Mouse (Mus musculus) kidney, postnatal 36 days (tissue): ENCODE results near the gene 1700008O03Rik.
A peak's percentile ranks its signal among the peaks of the same experiment; 100 is the strongest.

Experiments
- DNase-seq, 2 experiments: peaks; one replicate each; pipeline ENCODE4 v3.0.0; 2021 to 2022; ENCODE audit warnings: mixed read lengths in 2 of 2

The 1700008O03Rik gene

GRCm38 (mm10) chr7:44385720-44386119 is at the start of gene 1700008O03Rik:
Gene 1700008O03Rik, minus strand, starts transcription at chr7:44385820.
- DNase-seq = no peak

GRCm38 (mm10) chr7:44434089-44434488 is 48.5 kb upstream of the 1700008O03Rik start:
- no peak for DNase-seq

- no peak for DNase-seq
Measured at GRCm38 (mm10) chr7:44433371-44433770, 47.8 kb upstream of the 1700008O03Rik start.

DNA sequence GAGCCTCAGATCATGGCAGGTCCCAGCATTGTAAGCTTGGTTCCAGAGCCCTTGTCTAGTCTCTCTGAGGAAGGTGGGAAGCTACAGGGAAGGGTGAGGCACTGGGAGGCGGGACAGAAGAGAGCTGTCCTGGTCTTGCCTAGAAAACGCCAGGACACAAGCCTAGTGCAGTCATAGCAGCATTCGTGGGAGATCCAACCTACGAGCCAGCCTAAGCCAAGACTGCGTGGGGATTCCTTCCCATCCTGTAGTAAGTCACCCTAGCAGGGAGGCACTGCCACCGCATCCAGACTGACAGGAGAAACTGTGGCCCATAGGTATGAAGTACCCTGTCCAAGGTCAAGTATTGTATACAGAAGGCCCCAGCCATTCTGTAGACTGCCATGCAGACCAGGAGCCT is 46.9 kb upstream of the 1700008O03Rik start:
- DNase-seq = no peak

GRCm38 (mm10) chr7:44429534-44430488 is 44.2 kb upstream of the 1700008O03Rik start:
- DNase-seq = no peak

GRCm38 (mm10) chr7:44428968-44429521 is 43.4 kb upstream of the 1700008O03Rik start, which contains the start of gene Lrrc4b:
Gene Lrrc4b, plus strand, starts transcription at chr7:44429018.
- no peak for DNase-seq

- DNase-seq = no peak
Measured at GRCm38 (mm10) chr7:44428171-44428950, 42.7 kb upstream of the 1700008O03Rik start.

GRCm38 (mm10) chr7:44427666-44428065 is 42.0 kb upstream of the 1700008O03Rik start:
- DNase-seq = no peak

DNA sequence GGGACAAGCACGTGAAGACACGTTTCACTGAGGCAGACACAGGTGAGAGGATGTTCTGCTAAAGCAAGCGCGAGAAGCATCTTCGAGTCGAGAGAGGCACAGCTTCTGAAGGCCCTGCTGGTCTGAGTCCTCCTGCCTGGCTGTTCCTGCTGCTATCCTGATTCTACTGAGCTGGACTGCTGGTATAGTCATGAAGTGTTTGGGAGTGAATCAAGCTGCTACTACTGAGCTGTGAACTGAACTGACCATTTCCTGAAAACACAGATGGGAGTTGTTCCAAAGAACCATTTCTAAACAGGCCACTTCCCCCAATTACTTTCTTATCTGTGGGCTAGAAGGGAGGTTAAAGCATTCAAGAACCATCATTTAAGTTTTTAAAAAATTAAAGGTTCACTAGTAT is 27.7 kb upstream of the 1700008O03Rik start:
- no peak for DNase-seq

DNA sequence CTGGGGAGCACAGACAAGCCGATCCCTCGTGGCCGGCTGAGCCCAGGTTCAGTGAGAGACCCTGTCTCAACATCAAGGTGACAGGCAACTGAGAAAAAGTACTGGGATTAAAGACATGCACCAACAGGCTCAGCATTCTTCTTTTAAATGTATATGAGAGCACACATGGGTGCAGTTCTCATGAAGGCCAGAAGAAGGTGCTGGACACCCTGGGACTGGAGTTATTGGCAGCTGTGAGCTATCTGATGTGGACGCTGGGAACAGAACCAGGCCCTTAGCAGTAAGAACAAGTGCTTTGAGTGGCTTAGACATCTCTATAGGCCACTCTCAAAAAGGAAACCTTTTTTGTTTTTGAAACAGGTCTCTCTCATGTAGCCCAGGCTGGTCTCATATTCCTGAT is 25.5 kb upstream of the 1700008O03Rik start:
- DNase-seq = no peak

DNA sequence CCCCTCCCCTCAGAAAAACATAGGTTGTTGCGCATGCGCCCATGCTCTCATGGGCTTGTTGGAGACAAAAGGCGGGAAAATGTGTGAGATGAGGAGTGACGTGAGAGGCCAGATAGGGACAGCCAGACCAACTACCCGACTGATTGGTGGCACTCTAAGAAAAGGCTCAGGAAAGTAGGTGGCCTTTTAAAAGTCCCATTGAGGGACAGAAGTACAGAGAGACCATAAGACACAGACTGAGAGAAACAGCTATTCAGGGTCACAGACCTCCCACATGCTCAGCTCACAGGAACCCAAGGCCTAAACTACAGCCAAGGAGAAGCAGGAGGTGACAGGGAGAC is 20.4 kb upstream of the 1700008O03Rik start:
- no peak for DNase-seq

DNA sequence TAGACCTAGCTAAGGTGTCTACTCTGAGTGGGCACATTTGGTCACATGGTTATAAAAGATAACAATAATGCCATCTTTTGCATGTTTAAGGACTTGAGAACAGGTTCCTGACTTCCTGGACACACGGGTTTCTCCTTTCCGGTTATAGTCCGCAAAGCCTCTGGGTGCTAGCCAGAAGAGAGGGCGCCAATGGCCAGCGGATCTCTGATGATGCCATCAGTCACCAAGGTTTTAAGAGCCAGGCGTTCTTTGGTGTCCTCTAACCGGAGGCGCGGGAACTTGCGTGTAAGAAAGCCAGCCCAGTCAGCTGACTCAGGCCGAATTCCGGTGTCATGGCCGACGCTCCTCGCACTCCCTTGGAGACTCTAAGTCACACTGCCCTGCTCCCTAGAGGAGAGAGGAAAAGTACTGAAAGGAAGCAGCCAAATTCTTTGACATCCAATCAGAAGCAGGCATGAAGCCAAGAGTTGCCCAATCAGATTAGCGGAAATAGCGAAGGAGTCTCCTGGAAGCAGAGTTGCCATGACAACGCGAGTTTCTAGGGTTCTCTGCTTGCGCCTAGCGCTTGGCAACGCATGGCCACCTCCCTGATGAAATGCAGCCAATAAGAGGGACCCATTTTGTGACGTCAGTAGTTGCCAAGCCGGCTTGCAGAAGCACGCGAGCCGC is 19.9 kb upstream of the 1700008O03Rik start:
- peak; percentile 87 to 91 for DNase-seq

GRCm38 (mm10) chr7:44401673-44402072 is 16.1 kb upstream of the 1700008O03Rik start:
- no peak for DNase-seq

DNA sequence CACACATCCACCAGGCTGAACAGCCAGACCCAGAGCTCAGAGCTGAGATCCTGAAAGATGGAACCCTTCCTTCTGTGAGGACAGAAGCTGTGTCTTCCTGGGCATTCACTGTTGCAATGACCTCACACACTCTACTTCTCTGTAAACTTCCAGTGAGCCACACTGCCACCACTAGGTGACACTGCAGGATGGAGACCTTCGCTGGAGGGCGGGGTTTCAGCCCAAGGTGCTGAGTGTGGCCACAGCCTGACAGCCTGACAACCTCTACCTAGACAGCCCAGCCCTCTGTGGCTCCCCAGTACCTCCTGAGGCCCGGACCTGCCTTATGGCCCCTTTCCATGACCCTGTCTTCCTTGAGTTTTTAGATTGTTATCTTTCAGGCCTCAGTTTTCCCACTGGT is 12.9 kb upstream of the 1700008O03Rik start:
- peak; percentile 56 to 80 for DNase-seq

- no peak for DNase-seq
Measured at GRCm38 (mm10) chr7:44393284-44393683, 7.7 kb upstream of the 1700008O03Rik start.

DNA sequence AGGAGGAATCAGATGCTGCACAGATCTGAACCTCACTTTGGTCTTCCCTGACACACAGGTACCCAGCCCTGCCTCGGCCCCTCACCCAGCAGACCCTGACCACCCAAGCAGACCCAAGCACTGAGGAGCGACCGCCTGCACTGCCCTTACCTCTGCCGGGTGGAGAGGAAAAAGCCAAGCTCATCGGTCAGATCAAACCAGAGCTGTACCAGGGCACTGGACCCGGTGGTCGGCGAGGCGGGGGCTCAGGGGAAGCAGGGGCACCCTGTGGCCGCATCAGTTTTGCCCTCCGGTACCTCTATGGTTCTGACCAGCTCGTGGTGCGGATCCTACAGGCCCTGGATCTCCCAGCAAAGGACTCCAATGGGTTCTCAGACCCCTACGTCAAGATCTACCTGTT is 6.7 kb upstream of the 1700008O03Rik start:
- DNase-seq = no peak

GRCm38 (mm10) chr7:44391831-44392230 is 6.2 kb upstream of the 1700008O03Rik start:
- DNase-seq = no peak

DNA sequence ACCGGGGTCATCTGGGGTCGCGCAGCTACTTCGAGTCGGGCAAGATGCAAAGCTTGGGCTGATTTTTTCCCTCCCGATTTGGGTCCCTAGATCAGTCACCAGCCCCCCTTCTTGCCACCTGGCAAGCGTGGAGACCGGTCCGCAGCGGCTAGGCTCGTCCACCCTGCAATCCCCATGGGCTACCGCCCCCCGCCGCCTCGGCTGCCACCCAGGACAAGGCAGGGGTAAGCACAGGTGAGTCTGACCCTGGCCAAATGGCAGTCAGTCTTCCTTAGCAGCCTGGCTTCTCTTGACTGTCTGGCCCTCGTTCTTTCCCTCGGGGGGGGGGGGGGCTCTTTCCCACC is 932 bp downstream of the 1700008O03Rik start:
- DNase-seq = no peak

DNA sequence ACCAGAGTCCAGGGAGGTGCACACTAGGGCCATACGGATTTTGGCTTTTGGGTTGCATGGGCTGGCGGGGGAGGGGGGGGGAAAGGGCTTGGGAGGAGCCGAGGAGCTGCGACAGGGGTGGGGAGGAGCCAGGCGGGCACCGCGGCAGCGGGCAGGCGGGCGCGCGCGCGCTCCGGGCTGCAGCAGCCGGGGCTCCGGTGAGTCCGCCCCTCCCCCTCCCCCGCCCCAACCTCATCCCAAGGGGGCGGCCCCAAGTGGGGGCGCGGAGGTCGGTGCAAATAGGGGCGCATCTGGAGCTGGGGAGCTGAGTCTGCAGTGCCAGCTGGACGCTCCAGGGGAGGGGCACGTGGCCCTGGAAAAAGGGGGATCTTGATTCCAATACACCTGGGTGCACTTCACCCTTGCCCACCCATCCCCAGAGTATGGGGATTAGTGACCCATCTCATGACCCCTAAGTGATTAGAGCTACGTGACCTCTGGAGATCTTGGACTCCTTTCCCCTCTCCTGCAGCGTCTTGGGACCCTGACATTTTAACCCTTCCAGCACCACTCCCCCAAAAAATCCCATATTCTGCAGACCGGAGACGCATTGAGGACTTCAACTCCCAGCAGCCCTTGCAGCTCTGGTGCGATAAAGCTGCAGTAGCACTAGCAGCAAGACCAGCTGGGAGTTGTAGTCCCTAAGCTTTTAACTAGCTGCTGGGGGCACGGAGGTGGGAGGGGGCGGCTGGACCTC is 1.5 kb downstream of the 1700008O03Rik start, which contains the start of gene Syt3:
TSS of gene Syt3 (plus strand) at position 123 of the 736 bp plus-strand sequence.
- DNase-seq = peak; percentile 73 to 82

- no peak for DNase-seq
Measured at GRCm38 (mm10) chr7:44382541-44382940, 3.1 kb downstream of the 1700008O03Rik start.

GRCm38 (mm10) chr7:44378290-44378689 is 7.3 kb downstream of the 1700008O03Rik start:
- peak; percentile 79 to 84 for DNase-seq

DNA sequence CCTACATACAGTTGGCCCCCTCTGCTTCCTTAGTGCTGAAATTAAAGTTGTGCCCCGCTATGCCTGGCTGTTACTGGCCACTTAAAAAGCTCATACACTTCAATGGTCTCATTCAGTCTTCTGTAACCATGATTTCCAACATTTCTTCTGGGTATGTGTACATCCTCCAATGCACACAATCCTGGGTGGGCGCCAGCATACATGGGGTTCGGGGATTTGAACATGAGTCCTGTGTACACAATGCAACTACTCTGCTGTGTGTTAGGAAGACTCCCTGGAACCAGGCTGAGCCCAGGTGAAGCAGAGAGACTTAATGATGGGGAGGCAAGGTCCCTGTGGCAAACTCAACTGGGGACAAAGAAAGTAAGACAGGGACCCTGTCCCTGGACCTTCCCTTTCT is 9.8 kb downstream of the 1700008O03Rik start:
- no peak for DNase-seq
